Mouse (Mus musculus) megakaryocyte, adult 5-6 weeks (primary cell): ENCODE results near the gene Sec22b. TPM values are rescaled to one million over a fixed set of nuclear protein-coding genes. Genes with fewer than 3 reads are reported as not detected.

ENCODE experiments used
- ATAC-seq: 2 replicates; pipeline ENCODE4 v1.8.0; 2016; ENCODE audit warnings: mild to moderate bottlenecking, inconsistent platforms; ENCODE audit not compliant: poor library complexity, severe bottlenecking
- total RNA-seq, 2 experiments: library from RNA; stranded (forward) in 1 of 2; stranded (reverse) in 1 of 2; fragments of 153-499, 151-499 nt in 1 of 2; fragments of 221-1000, 200-1000 nt in 1 of 2; gene quantifications; 2 replicates each; pipeline versions ENCODE4 v1.2.3 to v1.2.4; 2015 to 2017

Sec22b gene
- total RNA-seq, 2 experiments from 2014 or later = 51.7 to 98.2 TPM

DNA sequence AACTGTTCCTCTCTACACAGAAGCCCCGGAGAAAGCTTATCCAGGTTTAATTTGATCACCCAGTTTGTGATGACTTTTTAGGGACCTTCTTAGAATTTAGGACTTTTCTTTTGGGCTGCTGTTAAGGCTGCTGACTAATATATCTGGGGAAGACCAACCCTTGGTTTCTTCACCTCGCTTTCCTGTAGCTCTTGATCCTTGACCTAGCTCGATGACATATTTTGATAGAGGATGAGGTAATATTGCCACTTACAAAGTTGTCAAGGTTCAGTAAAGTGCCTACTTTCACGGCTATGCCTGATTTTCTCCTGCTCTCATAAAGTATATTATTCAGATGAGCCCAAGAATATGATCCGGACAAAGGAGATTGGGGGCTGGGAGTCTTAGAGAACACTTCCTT is 596 bp downstream of the Sec22b start:
- peak; percentile 11 for ATAC-seq

DNA sequence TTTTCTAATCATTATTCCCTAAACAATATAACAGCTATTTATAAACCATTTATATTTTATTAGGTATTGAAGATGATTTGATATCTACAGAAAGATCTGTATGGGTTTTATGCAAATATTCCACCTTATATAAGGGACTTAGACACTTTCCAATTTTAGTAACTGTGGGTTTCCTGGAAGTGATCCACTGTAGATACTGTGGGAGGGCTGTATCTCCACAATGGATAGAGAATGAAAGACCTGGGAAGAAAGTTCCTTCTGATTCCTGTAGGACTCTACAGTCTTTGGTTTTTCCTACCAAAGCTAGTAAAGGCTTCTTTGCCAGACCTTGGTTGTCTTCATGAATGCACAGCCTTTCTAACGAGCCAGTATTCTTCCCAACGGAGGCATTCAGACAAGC is 8.7 kb downstream of the Sec22b start:
- no peak for ATAC-seq

DNA sequence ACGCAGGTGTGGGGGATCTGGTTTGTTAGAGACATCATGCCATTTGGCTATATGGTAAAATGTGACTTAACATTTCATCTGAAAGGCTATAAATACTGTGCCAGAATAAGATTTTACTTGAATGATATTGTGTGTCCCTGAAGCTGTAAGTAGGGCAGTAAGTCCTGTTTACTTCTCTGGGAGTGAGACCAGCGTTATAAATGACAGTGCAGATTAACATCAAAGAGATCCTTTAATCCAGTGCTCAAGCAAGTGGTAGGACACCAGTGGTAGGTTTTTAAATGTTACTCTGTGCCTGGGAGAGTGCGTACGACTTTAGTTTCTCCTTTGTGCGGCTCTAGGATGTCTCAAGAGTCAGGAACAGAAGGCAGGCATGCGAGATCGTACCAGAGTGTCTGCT is 10.1 kb downstream of the Sec22b start:
- ATAC-seq = no peak

DNA sequence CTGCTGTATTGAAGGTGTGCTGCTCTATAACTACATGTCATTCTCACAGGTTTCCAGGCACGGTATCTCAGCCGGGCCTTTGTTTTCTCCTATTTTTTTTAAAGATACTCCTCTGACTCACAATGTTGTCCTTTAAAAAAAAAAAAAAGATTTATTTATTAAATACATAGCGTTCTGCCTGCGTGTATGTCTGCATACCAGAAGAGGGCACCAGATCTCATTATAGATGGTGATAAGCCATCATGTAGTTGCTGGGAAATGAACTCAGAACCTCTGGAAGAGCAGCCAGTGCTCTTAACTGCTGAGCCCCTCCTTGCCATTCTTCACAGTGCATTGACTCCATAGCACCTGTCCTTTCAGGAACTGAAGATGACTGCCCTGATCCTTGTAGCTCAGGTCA is 14.1 kb downstream of the Sec22b start:
- ATAC-seq = no peak

DNA sequence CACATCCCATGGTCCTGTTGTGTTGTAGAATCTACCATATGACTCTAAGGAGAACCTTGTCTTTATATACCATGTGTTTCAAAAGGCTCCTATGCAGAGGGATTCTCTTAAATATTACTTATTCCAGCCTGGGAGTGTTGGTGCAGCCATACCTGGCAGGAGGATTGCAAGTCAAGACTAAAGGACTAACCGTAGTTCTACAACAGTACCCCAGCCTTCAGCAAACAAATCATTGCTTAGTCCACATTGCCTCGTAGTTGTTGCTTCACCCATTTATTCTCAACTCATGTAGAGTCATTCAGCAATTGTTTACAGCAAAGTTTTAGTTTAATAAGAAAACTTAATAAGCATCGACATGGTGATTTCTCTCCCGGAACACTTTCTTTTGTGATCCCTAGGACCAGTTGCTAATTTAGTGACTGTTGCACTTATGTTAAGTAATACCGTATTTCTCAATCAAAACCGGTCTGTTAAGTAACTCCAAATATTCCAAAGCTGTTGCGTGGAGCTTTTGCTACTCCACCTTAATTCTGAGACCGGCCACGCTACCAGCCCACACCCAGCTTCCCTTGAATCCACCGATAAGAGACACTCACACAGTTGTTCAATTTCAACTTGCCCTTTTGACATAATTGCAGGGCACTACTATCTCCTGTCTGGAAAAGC is 18.0 kb downstream of the Sec22b start:
- peak; percentile 79 for ATAC-seq

DNA sequence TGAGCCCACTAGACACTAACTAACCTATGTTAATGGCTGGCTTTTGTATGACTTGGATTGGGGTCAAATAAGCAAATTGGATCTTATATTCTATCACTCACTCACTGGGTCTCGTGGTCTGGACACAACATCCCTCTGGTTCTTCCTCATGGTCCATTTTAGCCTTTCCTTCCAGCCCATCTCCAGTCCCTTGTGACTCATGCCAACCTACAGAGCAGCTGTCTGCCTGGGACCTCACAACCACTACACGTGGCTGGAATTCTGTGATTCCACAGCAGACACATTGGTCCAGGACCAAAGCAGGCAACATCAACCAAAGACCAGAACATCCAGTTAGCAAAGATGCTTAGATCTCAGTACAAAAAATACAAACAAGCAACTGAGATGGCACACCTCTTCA is 24.3 kb downstream of the Sec22b start:
- ATAC-seq = no peak

DNA sequence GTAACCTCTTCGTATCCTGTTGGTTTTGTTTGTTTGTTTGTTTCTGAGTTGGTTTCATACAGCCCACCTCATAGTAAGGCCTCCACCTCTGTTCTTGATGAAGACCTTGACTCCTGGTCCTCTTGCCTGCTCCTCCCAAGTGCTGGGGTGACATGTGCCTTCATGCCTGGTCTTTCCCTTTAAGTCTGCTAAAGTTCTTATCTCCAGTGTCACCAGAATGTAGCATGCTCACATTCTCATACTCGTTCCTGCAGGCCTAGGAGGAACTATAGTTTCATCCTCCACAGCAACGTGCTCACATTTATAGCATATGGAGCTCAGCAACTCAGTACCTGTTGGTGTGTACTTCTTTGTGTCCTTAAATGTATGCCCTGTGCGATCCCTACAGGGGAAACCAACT is 26.3 kb downstream of the Sec22b start:
- ATAC-seq = no peak

DNA sequence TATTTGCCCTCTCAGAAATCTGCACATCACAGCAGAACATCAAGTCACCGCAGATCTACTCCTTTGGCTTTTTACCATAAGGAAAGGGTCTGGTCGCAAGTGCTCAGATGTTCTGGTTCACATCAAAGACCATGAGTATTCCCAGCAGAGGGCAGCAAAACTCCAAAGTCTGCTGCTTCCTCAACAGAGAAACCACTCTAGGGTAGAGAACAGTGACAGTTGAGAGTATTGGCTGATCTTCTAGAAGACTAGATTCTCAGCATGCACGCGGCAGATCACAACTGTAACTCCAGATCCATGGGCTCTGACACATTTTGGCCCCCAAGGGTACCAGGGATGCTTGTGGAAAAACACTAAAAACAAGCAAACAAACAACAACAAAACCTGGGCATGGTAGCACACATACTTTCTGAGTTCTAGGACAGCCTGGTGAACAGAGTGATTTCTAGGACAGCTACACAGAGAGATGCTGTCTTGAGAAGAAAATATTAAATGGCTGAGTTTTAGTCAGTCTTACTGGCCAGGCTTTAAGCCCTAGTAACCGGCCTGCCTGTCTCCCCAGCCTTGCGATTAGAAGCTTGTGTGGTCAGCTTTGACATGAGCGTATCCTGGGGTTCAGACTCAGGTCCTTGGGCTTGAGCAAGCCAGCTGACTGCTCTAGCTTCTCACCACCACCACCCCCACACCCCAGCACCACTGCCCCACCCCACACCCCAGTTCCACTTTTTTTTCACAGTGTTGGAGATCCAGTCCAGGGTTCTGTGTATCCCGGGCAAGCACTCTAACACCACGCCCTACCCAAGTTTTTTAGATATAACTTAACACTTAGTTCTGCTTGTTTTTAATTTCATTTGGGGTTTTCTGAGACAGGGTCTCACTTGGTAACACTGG is 28.2 kb downstream of the Sec22b start:
- ATAC-seq = peak; percentile 39

DNA sequence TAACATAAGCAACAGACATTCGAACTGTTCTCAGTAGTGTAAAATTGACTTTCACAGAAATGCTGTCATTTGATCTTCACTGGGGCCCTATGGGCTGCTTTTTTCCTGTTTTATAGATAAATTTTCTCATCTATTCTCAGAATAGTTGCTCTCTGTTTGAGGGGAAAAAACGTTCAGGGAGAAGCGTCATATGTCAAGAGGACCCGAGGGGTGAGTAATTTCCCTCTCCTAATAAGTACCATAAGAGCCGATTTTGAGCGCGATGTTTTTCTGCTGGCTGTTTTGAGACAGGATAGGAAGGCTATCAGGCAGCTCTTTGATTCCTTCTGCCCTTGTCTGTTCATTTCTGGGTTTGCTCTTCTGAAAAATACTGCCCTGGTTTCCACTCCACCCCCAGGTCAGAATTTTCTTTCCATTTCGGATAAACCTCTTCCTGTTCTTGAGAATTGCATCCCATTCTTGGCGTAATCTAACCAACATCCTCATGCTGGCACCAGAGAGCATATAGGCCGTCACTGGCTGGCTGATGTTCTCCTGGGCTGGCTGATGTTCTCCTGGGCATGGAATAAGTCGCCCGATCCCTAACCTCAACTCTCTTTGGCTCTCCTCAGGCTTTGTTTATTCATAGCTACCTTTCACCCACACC is 29.3 kb downstream of the Sec22b start:
- no peak for ATAC-seq

DNA sequence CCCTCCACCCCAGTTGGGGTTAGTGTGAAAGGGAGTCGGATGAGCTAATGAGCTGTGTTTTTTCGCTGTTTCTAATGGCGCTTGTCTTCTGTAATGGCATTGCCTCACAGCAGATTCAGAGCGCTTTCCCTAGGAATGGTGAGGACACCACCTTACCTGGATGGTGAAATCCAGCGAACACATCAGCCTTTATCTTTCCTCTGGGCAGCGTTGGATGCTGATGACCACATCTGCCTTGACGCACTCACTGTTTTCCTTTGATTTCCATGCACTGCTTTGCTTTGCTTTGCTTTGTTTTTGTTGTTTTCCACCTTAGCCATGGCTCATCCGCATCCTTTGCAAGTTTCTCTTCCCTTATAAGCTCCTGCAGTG is 29.8 kb downstream of the Sec22b start:
- ATAC-seq = no peak

DNA sequence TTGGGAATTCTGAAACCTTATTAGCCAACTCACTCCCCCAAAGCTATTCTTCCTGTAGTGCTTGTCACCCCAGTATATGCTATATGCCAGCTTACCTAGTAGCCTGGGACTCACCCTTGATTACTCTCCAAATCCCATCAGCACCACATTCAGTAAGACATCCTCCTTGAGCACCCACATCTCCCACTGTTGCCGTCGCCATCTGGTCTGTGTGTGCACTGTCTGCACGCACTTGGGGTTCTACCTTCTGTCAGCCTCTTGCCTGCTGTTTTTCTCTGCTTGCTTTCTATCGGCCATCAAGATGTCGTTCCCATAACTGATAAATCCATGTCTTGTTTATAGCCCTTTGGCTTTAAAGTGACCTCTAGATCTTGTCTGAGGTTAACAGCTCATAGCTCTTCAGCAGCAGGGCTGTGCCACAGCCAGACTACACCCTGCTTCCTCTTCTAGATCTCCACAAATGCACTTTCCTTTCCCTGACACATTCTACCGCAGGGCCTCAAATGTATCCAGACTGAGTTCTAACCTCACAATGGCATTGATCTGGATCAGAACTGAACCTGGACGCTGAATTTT is 30.4 kb downstream of the Sec22b start:
- ATAC-seq = peak; percentile 23

DNA sequence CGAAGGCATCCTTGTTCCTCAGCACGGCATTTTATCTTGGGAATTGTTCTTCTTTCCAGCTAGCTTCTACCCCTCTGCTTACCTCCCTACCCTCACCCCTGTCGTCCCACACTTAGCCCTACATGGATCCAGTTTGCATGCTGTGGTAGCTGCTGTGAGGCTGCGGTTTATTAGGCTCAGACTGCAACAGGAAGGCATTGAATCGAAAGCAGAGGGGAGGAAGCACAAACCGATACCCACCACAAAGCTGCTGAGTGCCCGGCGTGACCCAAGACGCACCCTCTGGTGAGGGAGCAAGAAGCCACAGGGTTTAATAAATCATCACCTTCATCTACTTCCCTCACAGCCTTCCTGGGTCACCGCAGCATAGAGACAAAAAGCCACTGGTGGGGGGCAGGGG is 31.1 kb downstream of the Sec22b start:
- ATAC-seq = peak; percentile 56

DNA sequence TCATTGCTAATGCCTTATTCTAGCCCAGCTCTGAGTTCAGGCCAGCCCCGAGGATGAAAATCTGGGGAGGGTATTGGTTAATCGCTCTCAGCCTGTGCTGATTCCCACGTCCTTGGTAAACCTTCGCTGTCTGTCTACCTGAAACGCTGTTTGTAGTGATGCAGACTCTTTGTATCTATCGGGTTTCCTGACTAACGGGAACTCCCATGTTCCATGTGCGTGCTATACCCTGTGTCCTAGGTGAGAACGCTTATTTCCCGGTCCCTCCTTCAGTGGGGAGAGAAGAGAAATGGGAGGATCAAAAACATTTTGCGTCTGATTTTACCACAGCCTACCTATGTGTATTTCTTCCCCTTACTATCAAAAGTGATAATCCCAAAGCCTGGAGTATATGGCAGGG is 31.8 kb downstream of the Sec22b start:
- ATAC-seq = no peak

DNA sequence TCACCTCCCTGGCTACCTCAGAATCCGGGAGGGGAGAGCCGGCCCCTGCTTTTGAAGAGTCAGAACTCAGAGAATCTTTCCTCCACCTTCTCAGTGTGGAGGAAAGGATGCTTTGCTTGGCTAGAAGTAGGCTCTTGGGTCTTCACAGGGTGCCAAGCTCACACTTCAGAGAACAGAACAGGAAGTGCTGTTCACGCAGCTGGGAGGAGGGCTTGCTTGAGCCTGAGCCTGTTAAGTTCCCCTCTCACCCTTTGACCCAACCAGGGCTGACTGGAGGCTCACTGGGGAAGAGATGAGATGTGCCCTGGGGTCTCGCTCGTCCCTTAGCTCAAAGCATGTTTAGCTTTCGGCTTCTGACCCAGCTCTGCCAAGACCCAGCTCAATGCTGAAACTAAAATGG is 32.3 kb downstream of the Sec22b start:
- peak; percentile 43 for ATAC-seq

DNA sequence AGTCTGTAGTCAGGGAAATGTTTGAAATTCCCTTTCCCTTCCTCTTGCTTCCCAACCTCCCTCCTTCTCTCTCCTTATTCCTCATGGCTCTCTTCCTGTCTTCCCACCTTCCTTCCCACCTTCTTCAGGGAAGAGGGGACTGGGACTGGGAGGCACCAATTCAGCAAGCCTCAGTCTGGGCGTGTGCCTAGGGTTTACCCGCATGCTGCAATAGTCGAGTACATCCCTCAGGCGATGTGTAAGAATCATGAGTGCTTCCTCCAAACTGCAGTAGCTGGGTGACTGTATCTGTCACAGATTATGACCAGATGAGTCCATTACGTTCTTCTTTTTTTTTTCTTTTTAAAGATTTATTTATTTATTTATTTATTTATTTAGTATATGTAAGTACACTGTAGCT is 32.8 kb downstream of the Sec22b start:
- ATAC-seq = peak; percentile 49

DNA sequence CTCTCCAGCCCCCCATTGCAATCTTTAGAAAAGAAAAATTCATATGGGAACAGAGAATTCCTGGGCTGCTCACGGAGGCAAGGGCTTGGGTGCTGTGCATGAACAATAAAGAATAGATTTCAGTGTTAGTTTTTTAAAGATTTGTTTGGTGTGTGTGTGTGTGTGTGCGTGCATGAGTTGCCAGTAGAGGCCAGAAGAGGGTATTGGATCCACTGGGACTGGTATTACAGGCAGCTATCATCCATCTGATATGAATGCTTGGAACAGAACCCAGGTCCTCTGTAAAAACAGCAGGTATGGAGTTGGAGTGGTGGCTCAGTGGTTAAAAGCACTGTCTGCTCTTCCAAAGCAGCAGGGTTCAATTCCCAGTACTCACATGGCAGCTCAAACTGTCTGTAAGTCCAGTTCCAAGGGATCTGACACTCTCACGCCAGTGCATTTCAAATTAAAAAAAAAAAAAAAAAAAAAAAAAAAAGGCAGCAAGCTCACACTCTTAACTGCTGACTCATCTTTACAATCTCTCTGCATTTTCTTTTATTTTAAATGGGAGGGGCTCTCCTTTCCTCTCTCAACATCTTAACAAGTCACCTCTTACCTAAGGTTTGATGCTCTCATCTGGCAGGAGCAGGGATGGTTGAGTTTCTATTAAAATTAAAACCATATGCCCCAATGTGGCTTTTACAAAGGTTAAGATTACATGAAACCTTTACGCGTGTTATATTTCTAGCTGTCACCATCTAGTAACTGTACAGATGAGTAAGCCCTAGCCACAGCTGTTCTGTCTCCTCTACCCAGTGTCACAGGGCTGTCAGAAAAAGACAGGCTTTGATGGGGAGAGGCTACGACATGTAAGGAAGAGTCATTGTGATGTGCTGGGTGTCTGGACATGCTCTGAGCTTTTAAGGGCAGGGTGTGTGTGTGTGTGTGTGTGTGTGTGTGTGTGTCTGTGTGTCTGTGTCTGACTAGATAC is 33.6 kb downstream of the Sec22b start:
- ATAC-seq = no peak

DNA sequence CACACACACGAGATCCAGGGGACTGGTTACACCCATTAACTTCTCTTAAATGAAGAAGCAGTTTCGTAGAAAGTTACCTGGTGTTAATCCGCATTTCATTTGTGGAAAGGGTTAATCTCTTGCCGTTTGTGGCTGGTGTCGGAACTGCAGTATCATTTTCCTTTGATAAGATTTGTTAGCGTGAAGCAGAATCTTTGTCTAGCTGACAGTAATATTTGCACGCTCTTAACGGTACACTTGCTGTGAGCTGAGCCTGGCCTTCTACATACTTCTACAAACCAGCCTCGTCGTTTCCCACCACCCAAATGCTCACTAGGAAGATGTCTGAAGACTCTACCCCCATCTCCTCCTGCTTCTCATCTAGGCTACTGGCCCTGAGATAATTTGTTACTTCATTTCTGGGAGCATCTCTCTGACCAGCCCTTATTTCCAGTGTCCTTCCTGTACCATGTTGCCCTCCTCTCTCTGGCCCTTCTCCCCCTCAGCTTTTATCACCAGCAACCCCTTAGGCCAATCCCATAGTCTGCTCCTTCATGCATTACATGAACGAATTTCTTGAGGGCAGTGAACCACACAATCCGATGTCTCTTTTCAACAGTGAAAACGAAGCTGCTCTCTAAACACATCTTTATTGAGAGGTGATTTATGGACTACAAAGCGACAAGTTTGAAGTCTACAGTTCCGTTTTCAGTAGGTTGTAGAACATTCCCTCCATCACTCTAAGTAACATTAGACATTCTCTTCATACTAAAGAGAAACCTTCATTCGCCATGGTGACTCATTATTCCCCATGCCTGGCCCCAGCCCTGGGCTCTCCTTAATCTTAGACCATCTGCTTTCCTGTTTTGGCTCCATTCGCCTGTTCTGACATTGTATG is 36.3 kb downstream of the Sec22b start:
- ATAC-seq = no peak

DNA sequence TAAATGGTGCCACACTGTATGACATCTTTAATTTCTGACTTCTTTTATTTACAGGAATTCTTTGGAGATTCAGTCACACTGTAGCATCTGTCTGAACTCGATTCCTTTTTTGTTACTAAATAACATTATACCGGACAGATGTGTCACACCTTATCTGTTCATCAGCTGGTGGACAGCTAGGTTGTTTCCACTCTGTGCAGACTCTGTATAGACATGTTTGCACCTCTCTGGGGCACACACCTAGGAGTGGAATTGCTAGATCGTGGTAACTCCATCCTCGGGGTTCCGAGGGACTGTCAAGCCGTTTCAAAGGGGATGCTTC is 36.9 kb downstream of the Sec22b start:
- ATAC-seq = no peak

DNA sequence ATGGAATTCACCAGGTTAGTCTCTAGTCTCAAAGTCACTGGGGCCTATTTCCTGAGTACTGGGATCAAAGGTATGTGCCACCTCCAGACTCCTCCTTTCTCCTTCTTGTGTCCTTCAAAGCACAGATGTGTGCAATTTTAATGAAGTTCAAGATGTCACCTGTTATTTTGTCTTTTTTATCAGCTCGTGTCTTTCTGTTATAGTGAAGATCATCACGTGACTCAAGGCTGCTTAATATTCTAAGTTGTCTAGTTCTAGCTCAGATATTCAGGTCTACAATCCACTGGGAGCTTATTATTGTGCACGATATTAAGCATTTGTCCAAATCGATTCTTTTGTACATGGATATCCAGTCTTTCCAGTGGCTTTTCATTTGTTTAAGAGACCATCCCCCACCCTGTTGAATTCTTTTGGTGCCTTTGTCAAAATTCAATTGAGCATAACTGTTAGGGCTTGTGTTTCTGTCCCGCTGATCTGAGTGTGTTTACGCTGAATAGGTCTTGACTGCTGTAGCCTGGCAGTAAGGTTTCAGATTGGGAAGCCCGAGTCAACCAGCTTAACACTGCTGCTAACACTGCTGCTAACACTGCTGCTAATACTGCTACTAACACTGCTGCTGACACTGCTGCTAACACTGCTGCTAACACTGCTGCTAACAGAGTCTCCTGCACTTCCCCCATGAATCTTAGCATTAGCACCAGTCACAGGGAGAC is 38.0 kb downstream of the Sec22b start:
- ATAC-seq = no peak
